Mouse (Mus musculus): Measurements from ENCODE around the gene Zmynd11. TPM values are rescaled to one million over a fixed set of nuclear protein-coding genes. Genes with fewer than 3 reads are reported as not detected.

Gene Zmynd11
- polyA plus RNA-seq, 1 experiment: 13.1 TPM

DNA sequence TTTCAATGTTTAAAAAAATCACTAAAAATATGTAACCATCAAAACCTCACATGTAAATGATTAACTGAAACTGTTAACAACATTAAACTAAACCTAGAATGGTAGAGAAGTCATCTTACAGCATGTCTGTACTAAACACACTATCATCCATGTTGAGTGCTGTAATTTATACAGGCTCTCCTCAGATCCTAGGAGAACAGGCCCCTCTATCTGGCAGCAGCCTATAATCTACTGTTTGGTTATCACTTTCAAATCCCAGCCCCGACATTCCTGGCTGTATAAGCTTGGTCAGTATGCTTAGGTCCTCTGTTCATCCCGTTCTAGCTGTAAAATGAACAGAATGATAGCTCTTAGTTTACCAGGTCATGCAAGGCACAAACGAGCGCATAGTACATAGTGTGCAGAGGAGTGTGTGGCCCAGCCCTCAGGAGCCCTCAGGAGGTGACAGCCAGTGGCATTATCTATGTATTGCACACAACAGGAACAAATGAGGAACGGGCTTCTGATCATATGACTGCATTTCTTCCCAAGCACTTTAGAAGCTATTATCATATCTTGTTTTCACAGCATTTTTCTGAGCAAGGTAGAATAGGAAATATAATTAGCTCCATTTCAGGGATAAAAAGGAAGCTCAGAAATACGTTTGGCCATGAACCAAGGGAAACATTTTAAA, 51.5 kb downstream of the Zmynd11 start:
- TF ChIP-seq POLR2A (IDR thresholded peaks at IDR 0.05; ENCODE audit: control insufficient read depth, low read depth, low read length) (no peak), CTCF (IDR thresholded peaks at IDR 0.05; ENCODE audit: control insufficient read depth, insufficient read depth, insufficient replicate concordance, low read depth, low read length) (no peak)
- H3K4me3 ChIP-seq (ENCODE audit: control insufficient read depth, low read depth, low read length): no peak overlapping the region

DNA sequence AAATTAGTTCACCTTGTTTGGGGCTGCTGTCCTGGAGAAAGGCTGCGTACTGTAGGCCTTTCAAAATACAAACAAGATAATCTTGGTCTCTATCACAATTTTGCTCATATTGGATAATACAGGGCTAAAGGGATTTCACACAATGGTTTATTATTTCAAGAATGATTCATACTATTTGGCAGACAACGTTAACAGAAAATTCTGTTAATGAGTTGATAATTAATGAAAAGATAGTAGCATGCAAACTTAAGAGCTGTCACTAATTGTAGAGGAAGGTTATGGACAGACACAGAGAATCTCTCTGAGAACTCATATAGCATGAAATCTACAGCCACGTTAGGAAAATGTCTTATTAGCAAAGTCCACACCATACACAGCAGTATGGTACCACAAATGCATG, 52.2 kb downstream of the Zmynd11 start:
- TF ChIP-seq CTCF (IDR thresholded peaks at IDR 0.05; ENCODE audit: control insufficient read depth, insufficient read depth, insufficient replicate concordance, low read depth, low read length) (no peak), POLR2A (IDR thresholded peaks at IDR 0.05; ENCODE audit: control insufficient read depth, low read depth, low read length) (no peak)
- Histone ChIP-seq H3K4me3 (ENCODE audit: control insufficient read depth, low read depth, low read length) (no peak overlapping the region), H3K4me1 (ENCODE audit: control insufficient read depth, insufficient read depth, low read length) (no peaks in the 10 kb centered on the region), H3K27ac (ENCODE audit: control insufficient read depth, insufficient read depth, low read depth, low read length) (no peak overlapping the region), H3K27me3 (ENCODE audit: control insufficient read depth, insufficient read depth, low read length) (no peaks in the 10 kb centered on the region), H3K36me3 (ENCODE audit: control insufficient read depth, insufficient read depth, low read length) (no peaks in the 10 kb centered on the region)

More for the DNA sequence above, 51.5 kb downstream of the Zmynd11 start:
- H3K27me3 ChIP-seq (ENCODE audit: control insufficient read depth, insufficient read depth, low read length): no peaks in the 10 kb centered on the region
- no peaks in the 10 kb centered on the region for H3K36me3 ChIP-seq (ENCODE audit: control insufficient read depth, insufficient read depth, low read length)
- no peak overlapping the region for H3K27ac ChIP-seq (ENCODE audit: control insufficient read depth, insufficient read depth, low read depth, low read length)
- no peaks in the 10 kb centered on the region for H3K4me1 ChIP-seq (ENCODE audit: control insufficient read depth, insufficient read depth, low read length)

DNA sequence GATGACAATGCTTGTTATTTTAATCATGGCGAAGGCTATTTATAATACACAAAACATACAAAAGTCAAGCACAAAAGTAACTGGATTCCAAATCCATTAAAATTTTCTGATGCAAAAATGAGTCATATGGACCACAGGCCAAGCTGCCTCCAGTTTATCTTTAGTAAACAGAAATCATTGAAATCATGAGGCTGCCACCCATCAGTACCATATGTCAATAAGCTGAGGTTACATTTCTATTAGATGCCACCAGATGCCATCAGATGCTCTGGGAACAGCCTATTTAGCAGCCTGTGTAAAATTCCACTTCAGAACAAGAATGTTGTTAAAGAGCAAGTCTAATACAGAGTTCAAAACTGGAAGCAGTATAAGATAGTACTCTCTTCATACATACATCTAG, 52.7 kb downstream of the Zmynd11 start:
- no peak overlapping the region for H3K4me3 ChIP-seq (ENCODE audit: control insufficient read depth, low read depth, low read length)
- H3K27ac ChIP-seq (ENCODE audit: control insufficient read depth, insufficient read depth, low read depth, low read length): no peak overlapping the region
- H3K4me1 ChIP-seq (ENCODE audit: control insufficient read depth, insufficient read depth, low read length): no peaks in the 10 kb centered on the region
- no peaks in the 10 kb centered on the region for H3K36me3 ChIP-seq (ENCODE audit: control insufficient read depth, insufficient read depth, low read length)
- TF ChIP-seq CTCF (IDR thresholded peaks at IDR 0.05; ENCODE audit: control insufficient read depth, insufficient read depth, insufficient replicate concordance, low read depth, low read length) (no peak), POLR2A (IDR thresholded peaks at IDR 0.05; ENCODE audit: control insufficient read depth, low read depth, low read length) (no peak)
- no peaks in the 10 kb centered on the region for H3K27me3 ChIP-seq (ENCODE audit: control insufficient read depth, insufficient read depth, low read length)

DNA sequence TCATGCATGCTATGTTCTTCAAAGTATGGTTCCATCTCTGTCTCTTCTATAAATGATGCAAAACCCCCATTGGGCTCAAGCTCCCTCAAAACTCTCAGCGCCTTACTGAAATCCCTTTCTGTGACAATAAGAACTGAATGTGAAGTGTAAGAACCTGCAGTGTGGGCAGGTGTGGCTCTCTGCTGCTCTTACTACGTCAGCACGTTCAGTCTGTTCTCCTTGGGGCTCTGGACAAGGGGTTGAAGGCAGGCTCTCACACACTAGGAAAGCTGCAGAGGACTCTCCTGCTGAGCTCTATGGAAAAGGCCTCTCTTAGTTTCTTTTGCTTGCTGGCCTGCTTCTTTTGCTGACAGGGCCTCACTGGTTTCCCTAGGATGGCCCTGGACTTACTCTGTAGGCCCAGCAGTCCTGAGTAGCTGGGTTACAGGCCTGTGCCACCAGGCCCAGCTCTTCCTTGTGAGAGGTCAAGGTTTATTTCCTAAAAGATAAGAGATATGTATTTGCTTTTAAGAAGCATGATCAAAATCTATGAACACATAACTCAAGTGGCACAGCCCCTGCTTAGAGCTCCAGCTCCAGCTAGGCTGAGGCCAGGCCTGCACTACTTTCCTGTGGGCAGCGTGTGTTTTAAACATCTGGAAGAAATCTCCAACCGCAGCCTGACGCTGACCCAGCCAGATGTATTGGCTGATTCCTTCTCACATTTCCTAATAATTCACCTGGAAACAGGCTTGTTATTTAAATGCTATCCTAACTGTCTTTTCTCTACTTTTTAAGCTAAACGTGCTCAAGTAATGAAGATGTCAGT, 56.5 kb downstream of the Zmynd11 start:
- no peak overlapping the region for H3K27ac ChIP-seq (ENCODE audit: control insufficient read depth, insufficient read depth, low read depth, low read length)
- no peaks in the 10 kb centered on the region for H3K4me1 ChIP-seq (ENCODE audit: control insufficient read depth, insufficient read depth, low read length)
- TF ChIP-seq POLR2A (IDR thresholded peaks at IDR 0.05; ENCODE audit: control insufficient read depth, low read depth, low read length): no peak
- no peak for TF ChIP-seq CTCF (IDR thresholded peaks at IDR 0.05; ENCODE audit: control insufficient read depth, insufficient read depth, insufficient replicate concordance, low read depth, low read length)
- no peak overlapping the region for H3K4me3 ChIP-seq (ENCODE audit: control insufficient read depth, low read depth, low read length)
- no peaks in the 10 kb centered on the region for H3K36me3 ChIP-seq (ENCODE audit: control insufficient read depth, insufficient read depth, low read length)
- H3K27me3 ChIP-seq (ENCODE audit: control insufficient read depth, insufficient read depth, low read length): no peaks in the 10 kb centered on the region

DNA sequence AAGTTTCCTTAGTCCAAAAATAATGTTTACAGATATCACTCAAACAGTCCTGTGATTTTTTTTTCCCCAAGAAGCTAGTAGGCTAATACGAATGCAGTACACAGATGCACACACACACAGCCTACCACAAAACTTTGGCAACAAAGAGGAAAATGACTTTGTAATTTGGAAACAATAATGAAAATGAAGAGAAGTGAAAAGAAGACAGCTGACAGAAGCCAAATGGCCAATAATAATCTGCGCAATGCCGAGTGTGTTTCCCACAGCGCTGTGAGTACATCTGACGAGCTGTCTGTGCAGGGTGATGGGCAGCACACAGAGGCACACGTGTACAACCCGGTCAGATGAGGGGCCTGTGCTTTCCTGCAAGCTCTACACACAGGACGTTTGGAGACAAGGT, 58.4 kb downstream of the Zmynd11 start:
- Histone ChIP-seq H3K27ac (ENCODE audit: control insufficient read depth, insufficient read depth, low read depth, low read length) (no peak overlapping the region), H3K27me3 (ENCODE audit: control insufficient read depth, insufficient read depth, low read length) (no peaks in the 10 kb centered on the region), H3K36me3 (ENCODE audit: control insufficient read depth, insufficient read depth, low read length) (no peaks in the 10 kb centered on the region), H3K4me3 (ENCODE audit: control insufficient read depth, low read depth, low read length) (no peak overlapping the region), H3K4me1 (ENCODE audit: control insufficient read depth, insufficient read depth, low read length) (no peaks in the 10 kb centered on the region)
- TF ChIP-seq CTCF (IDR thresholded peaks at IDR 0.05; ENCODE audit: control insufficient read depth, insufficient read depth, insufficient replicate concordance, low read depth, low read length): no peak
- no peak for TF ChIP-seq POLR2A (IDR thresholded peaks at IDR 0.05; ENCODE audit: control insufficient read depth, low read depth, low read length)

DNA sequence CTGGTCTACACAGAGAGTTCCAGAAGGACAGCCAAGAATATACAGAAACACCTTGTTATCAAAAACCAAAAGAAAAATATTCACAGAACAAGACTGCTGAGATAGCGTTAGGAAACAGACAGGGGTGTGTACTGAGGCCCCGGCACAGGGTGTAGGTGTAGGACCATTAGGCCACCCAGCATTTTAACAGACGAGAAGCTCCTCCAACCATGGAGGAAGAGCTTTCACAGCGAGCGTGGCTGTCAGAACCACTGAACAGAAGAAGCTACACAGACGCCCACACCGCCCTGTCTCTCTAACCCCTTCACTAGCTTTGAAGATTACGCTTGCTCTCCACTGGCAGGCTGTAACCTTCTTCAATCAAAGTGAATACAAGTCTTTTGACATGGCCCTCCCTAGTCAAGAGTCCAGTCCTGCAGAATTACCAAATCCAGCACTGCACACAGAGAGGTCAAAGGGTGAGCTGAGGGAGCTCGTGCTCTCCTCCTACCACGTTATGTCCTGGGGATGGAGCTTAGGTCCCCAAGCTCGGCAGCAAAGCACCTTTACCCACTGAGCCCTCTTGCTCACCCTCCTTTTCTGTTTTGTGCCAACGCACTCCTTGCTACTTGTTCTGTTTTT, 62.4 kb downstream of the Zmynd11 start:
- Histone ChIP-seq H3K36me3 (ENCODE audit: control insufficient read depth, insufficient read depth, low read length) (no peaks in the 10 kb centered on the region), H3K27me3 (ENCODE audit: control insufficient read depth, insufficient read depth, low read length) (no peaks in the 10 kb centered on the region), H3K27ac (ENCODE audit: control insufficient read depth, insufficient read depth, low read depth, low read length) (no peak overlapping the region), H3K4me1 (ENCODE audit: control insufficient read depth, insufficient read depth, low read length) (no peaks in the 10 kb centered on the region), H3K4me3 (ENCODE audit: control insufficient read depth, low read depth, low read length) (no peak overlapping the region)
- TF ChIP-seq CTCF (IDR thresholded peaks at IDR 0.05; ENCODE audit: control insufficient read depth, insufficient read depth, insufficient replicate concordance, low read depth, low read length) (no peak), POLR2A (IDR thresholded peaks at IDR 0.05; ENCODE audit: control insufficient read depth, low read depth, low read length) (no peak)

DNA sequence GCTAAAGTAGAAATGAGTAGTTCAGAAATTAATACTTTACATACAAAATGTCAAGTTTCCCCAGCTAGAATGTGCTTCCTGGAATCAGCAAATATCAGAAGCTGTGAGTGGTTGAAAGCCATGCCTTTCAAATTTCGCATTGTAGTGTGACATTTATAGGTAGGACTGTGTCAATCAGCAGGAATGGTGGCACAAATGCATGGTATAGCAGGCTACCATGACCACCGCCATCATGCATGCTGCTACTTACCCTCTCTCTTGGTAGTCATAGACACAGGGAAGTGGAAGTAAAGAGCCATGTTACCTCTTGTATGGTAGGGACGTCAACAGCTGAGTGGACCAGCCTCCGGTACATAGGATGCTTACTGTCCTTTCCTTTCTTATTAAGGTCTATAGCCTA, 67.8 kb downstream of the Zmynd11 start:
- no peaks in the 10 kb centered on the region for H3K4me1 ChIP-seq (ENCODE audit: control insufficient read depth, insufficient read depth, low read length)
- H3K4me3 ChIP-seq (ENCODE audit: control insufficient read depth, low read depth, low read length): no peak overlapping the region
- no peaks in the 10 kb centered on the region for H3K27me3 ChIP-seq (ENCODE audit: control insufficient read depth, insufficient read depth, low read length)
- no peaks in the 10 kb centered on the region for H3K36me3 ChIP-seq (ENCODE audit: control insufficient read depth, insufficient read depth, low read length)
- TF ChIP-seq CTCF (IDR thresholded peaks at IDR 0.05; ENCODE audit: control insufficient read depth, insufficient read depth, insufficient replicate concordance, low read depth, low read length) (no peak), POLR2A (IDR thresholded peaks at IDR 0.05; ENCODE audit: control insufficient read depth, low read depth, low read length) (no peak)
- H3K27ac ChIP-seq (ENCODE audit: control insufficient read depth, insufficient read depth, low read depth, low read length): no peak overlapping the region
